Mouse (Mus musculus) gastrocnemius, postnatal 10 days (tissue): ENCODE measurements around the gene Galnt14. TPM values are rescaled to one million over a fixed set of nuclear protein-coding genes. Genes with fewer than 3 reads are reported as not detected.

Source experiments
- DNase-seq: peaks from one replicate; pipeline ENCODE4 v3.0.0; 2021; ENCODE audit warnings: mixed read lengths
- total RNA-seq, 2 experiments: library from RNA; stranded (reverse); gene quantifications; 2 replicates each; pipeline ENCODE4 v1.2.3; 2021

Gene Galnt14
- total RNA-seq, 2 experiments from 2014 or later, result 0.14 to 0.25 TPM

GRCm38 (mm10) chr17:73571961-73572360, 138.3 kb downstream of the Galnt14 start:
- DNase-seq, result no peak

- DNase-seq, result no peak
Observed at GRCm38 (mm10) chr17:73568204-73568603, 142.0 kb downstream of the Galnt14 start.

GRCm38 (mm10) chr17:73561149-73561548, 149.1 kb downstream of the Galnt14 start:
- no peak for DNase-seq

- DNase-seq, result no peak
Observed at GRCm38 (mm10) chr17:73560208-73560784, 150.0 kb downstream of the Galnt14 start.

GRCm38 (mm10) chr17:73559498-73559897, 150.8 kb downstream of the Galnt14 start:
- DNase-seq, result no peak

- DNase-seq, result no peak
Observed at GRCm38 (mm10) chr17:73557101-73557500, 153.2 kb downstream of the Galnt14 start.

GRCm38 (mm10) chr17:73556436-73556835, 153.8 kb downstream of the Galnt14 start:
- DNase-seq, result no peak

GRCm38 (mm10) chr17:73554668-73555067, 155.6 kb downstream of the Galnt14 start:
- DNase-seq, result no peak

GRCm38 (mm10) chr17:73548783-73549566, 161.3 kb downstream of the Galnt14 start:
- no peak for DNase-seq

GRCm38 (mm10) chr17:73548119-73548518, 162.1 kb downstream of the Galnt14 start:
- no peak for DNase-seq

- no peak for DNase-seq
Observed at GRCm38 (mm10) chr17:73547483-73547882, 162.8 kb downstream of the Galnt14 start.

- DNase-seq, result no peak
Observed at GRCm38 (mm10) chr17:73541911-73542310, 168.3 kb downstream of the Galnt14 start.

GRCm38 (mm10) chr17:73541233-73541570, 169.1 kb downstream of the Galnt14 start:
- DNase-seq, result no peak

- DNase-seq, result no peak
Observed at GRCm38 (mm10) chr17:73540409-73541232, 169.6 kb downstream of the Galnt14 start.

- no peak for DNase-seq
Observed at GRCm38 (mm10) chr17:73531896-73532295, 178.4 kb downstream of the Galnt14 start.

GRCm38 (mm10) chr17:73522169-73522568, 188.1 kb downstream of the Galnt14 start:
- no peak for DNase-seq

- DNase-seq, result no peak
Observed at GRCm38 (mm10) chr17:73519350-73519749, 190.9 kb downstream of the Galnt14 start.

- no peak for DNase-seq
Observed at GRCm38 (mm10) chr17:73518359-73518758, 191.9 kb downstream of the Galnt14 start.

GRCm38 (mm10) chr17:73515506-73515905, 194.7 kb downstream of the Galnt14 start:
- no peak for DNase-seq

GRCm38 (mm10) chr17:73514862-73515261, 195.4 kb downstream of the Galnt14 start:
- DNase-seq, result no peak

- DNase-seq, result no peak
Observed at GRCm38 (mm10) chr17:73514258-73514657, 196.0 kb downstream of the Galnt14 start.

GRCm38 (mm10) chr17:73512844-73513243, 197.4 kb downstream of the Galnt14 start:
- DNase-seq, result no peak
